Mouse (Mus musculus) gastrocnemius, postnatal 4 days (tissue): ENCODE results near the gene Dhrs7b. TPM values are rescaled to one million over a fixed set of nuclear protein-coding genes. Genes with fewer than 3 reads are reported as not detected.
"Not testable (repeated sequence)": the region's sequence is repeated elsewhere in the genome, so short reads cannot be mapped to it uniquely, and the experiment has no call there.

Experiments used
- DNase-seq, 2 experiments: peaks; one replicate each; pipeline ENCODE4 v3.0.0; 2021 to 2022; ENCODE audit warnings: low spot score in 2 of 2, mixed read lengths in 2 of 2
- total RNA-seq, 2 experiments: library from RNA; stranded (reverse); gene quantifications; 2 replicates each; pipeline ENCODE4 v1.2.3; 2021

The Dhrs7b gene
- total RNA-seq, 2 experiments from 2014 or later = 14.9 to 16.7 TPM

- DNase-seq = no peak
These were observed 7.4 kb downstream of the Dhrs7b start for GRCm38 (mm10) chr11:60837644-60838406.

- no peak for DNase-seq
These were observed 11.2 kb downstream of the Dhrs7b start for GRCm38 (mm10) chr11:60841467-60842200.

DNA sequence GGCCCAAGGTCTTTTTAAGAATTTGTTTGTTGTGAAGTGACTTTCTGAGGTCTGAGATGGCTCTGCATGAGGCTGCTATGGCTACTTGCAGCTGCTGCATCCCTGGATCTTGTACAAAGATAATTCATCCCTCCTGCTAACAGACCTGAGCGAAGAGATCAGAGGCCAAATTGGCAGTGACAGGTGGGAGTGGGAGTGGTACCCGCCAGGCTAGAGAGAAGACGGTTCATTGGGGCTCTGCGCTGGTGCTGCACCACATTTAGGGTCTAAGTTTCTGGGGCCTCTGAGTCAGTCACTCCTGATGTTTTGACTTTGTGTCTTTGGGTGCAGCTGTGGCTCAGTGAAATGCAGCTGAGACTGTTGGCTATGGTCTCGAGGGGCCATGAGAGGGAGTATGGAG, 13.0 kb downstream of the Dhrs7b start:
- DNase-seq = no peak

DNA sequence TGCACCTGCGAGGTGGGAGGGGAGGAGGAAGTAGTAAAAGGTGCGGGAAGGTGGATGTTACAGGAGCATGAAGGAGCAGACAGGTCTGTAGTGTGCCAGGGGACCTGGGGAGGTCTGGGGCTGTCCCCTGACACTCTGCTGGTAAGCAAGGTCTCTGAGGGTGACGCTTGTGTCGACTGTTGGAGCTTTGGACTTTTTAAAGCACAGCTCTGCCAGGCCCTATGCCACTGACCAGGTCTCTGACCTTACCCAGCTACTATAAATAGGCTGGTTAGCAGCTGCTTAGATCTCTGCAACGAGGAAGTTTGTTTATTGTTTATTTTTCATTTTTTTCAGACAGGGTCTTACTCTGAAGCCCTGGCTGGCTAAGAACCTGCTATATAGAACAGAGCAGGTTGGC, 15.0 kb downstream of the Dhrs7b start:
- no peak for DNase-seq

- DNase-seq = no peak
These were observed 26.2 kb downstream of the Dhrs7b start for GRCm38 (mm10) chr11:60856587-60856986.

DNA sequence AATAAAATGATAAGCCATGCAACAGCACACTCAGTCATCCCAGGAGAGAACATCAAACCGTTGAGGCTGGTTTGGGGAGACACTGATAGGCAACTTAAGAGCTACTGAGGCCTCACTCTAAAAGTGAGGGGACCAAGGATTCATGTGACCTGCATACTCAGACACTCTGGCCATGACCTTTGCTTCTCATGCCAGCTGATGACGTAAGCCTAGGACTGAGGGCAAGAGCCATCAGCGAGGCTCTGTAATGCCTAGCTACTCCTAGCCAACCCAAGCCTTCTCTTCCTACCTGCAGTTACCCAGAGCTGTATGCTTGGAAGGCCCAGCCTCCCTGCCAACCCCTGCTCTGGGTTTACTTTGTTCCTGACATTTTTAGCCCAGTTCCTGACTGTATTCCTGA, 31.6 kb downstream of the Dhrs7b start:
- DNase-seq = no peak

DNA sequence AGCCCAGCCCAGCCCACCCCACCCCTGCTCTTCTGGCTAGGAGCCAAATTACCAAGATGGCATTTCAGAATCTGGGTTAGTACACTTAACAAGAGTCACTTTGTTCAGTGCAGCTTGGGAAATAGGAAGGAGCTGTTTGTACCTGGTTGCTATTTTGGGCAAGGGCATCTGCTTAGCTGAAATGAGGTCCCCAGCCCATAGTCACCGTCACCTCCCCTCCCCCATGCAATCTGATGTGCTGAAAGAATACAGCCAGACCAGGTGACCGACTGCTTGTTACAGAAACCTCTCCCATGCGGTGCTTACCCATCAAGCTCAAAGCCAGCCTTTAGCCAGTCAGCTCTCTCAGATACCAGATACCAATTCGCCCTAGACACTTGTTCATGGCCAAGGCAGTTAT, 32.8 kb downstream of the Dhrs7b start:
- no peak for DNase-seq

GRCm38 (mm10) chr11:60864166-60864565, 33.7 kb downstream of the Dhrs7b start:
- no peak for DNase-seq

- DNase-seq = no peak
These were observed 34.5 kb downstream of the Dhrs7b start for GRCm38 (mm10) chr11:60864916-60865315.

DNA sequence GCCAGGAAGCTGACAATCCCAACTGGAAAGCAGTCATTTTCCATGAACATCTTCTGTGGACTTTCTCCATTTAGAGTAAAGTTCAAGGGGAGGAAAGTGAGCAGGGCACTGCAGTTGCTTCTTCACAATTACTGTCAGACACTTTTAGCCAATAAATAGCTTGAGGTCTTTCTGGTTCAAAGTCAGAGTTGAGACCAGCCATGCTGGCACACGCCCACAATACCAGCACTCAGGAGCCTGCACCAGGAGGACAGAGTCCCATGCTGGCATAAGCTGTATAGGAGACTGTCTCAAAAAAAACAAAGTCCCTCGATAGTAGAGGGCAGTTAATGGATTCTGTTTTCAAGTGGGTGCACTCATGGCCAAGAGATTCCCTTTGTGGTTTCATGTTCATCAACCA, 35.6 kb downstream of the Dhrs7b start:
- no peak for DNase-seq

GRCm38 (mm10) chr11:60867456-60867855, 37.0 kb downstream of the Dhrs7b start:
- no peak for DNase-seq

- DNase-seq = no peak
These were observed 37.5 kb downstream of the Dhrs7b start for GRCm38 (mm10) chr11:60867904-60868303.

DNA sequence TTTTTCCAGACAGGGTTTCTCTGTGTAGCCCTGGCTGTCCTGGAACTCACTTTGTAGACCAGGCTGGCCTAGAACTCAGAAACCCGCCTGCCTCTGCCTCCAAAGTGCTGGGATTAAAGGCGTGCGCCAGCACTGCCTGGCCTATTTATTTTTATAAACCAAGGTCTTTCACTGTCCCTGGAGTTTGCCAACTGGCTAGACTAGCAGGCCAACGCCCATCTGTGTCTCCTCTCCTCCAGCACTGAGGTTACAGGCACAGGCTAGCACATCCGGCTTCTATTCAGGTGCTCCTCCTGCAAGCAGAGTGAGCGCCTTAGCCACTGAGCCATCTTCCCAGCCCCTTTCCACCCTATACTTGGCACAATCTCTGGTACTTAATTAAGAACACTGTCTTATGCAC, 39.0 kb downstream of the Dhrs7b start:
- not testable (repeated sequence) for DNase-seq

- no peak for DNase-seq
These were observed 41.0 kb downstream of the Dhrs7b start for GRCm38 (mm10) chr11:60871409-60871808.

- DNase-seq = no peak
These were observed 42.7 kb downstream of the Dhrs7b start for GRCm38 (mm10) chr11:60873101-60873500.

DNA sequence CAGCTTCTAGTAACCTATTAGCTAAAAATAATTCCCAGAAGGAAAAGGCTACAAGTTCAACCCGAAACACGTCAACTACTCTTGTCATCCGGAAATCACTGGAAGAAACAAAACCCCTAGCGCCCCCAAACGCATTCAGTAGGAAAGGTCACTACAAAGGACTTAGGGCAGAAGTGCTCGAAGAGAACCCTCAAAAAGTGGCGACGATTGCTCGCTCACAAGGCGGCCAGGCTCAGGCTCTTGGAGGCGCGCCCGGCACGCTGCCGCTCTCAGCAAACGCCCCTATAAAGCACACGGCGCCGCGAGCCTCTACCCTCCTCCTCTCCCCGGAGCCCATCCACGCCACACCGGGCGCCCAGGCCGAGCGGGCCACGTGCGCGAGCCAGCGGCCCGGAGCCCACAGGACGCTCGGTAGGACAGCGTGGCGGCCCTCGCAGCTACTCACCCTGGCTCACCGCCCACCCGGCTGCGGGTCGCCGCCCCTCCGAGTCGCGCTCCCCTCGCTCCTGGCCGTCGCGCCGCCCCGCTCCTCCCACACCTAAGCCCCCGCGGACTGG, 47.7 kb downstream of the Dhrs7b start:
- DNase-seq = peak; percentile 41 to 80

- peak; percentile 87 to 94 for DNase-seq
These were observed 48.4 kb downstream of the Dhrs7b start, which contains the start of gene Tmem11 for GRCm38 (mm10) chr11:60878675-60879294. Tmem11 (minus strand) TSS chr11:60879272.

GRCm38 (mm10) chr11:60879423-60879822, 49.0 kb downstream of the Dhrs7b start:
- peak in 1 of 2 experiments; percentile 53 for DNase-seq

DNA sequence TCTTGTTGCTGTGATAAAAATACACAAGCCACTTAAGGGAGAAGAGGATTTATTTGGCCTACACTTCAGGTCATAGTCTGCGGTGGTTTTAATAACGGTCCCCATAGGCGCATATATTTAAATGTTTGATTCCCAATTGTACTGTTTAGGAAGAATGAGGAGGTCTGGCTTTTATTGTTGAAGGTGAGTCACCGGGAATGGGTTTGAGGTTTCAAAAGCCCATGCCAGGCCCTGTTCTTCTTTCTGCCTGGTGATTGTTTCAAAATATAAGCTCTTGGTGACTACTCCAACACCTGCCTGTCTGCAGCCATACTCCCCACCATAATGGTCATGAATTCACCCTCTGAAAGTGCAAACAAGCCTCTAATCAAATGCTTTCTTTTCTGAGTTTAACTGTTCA, 50.1 kb downstream of the Dhrs7b start:
- no peak for DNase-seq

- no peak for DNase-seq
These were observed 52.0 kb downstream of the Dhrs7b start for GRCm38 (mm10) chr11:60882386-60882785.

GRCm38 (mm10) chr11:60886986-60887385, 56.6 kb downstream of the Dhrs7b start:
- not testable (repeated sequence) for DNase-seq

DNA sequence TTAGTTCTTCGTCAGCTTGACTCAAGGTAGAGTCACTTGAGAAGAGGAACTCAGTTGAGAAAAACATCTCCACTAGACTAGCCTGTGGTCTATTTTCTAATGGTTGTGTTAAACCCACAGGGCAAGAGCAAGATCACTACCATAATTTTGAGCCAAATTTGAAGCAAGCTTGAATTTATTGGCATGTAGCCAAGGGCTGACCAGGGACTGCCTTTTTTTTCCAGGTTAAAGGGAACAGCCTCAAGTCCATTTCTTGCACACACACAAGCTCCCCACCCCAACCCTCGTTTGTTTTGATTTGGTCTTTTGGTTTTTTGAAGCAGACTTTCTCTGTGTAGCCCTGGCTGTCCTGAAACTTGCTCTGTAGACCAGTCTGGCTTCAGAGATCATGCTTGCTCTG, 59.4 kb downstream of the Dhrs7b start:
- DNase-seq = no peak
